Mouse (Mus musculus): Measurements from ENCODE around the gene Mpv17l2. TPM values are rescaled to one million over a fixed set of nuclear protein-coding genes. Genes with fewer than 3 reads are reported as not detected.

The Mpv17l2 gene
- polyA plus RNA-seq, 1 experiment from 2014 or later = 41.7 TPM

GRCm38 (mm10) chr8:70800648-70801047 lies 39.9 kb upstream of the Mpv17l2 start:
- no peak for ATAC-seq (ENCODE audit: insufficient number of reproducible peaks, low FRiP score, low TSS enrichment, low read depth)

GRCm38 (mm10) chr8:70798281-70798680 lies 37.5 kb upstream of the Mpv17l2 start:
- Histone ChIP-seq H3K27ac (replicated peaks) (no peak overlapping the region), H3K4me1 (peaks cover 25% of the 10 kb centered on the region), H3K9ac (no peak overlapping the region), H3K4me3 (replicated peaks) (peak overlapping the region; percentile 58), H3K9me3 (replicated peaks) (no peaks in the 10 kb centered on the region), H3K27me3 (peaks cover 40% of the 10 kb centered on the region), H3K36me3 (no peaks in the 10 kb centered on the region), H3K4me2 (replicated peaks) (peak overlapping the region; percentile 94)
- ATAC-seq (ENCODE audit: insufficient number of reproducible peaks, low FRiP score, low TSS enrichment, low read depth) = no peak
- WGBS = 10% methylated on average over 15 of the region's 15 CpGs

More at GRCm38 (mm10) chr8:70800648-70801047, 39.9 kb upstream of the Mpv17l2 start:
- Histone ChIP-seq H3K9ac (no peak overlapping the region), H3K4me3 (replicated peaks) (no peak overlapping the region), H3K27ac (replicated peaks) (no peak overlapping the region), H3K9me3 (replicated peaks) (no peaks in the 10 kb centered on the region), H3K4me1 (peaks cover 37% of the 10 kb centered on the region), H3K4me2 (replicated peaks) (no peak overlapping the region), H3K36me3 (no peaks in the 10 kb centered on the region), H3K27me3 (peaks cover 53% of the 10 kb centered on the region)
- WGBS = 52% methylated on average over 10 of the region's 10 CpGs

DNA sequence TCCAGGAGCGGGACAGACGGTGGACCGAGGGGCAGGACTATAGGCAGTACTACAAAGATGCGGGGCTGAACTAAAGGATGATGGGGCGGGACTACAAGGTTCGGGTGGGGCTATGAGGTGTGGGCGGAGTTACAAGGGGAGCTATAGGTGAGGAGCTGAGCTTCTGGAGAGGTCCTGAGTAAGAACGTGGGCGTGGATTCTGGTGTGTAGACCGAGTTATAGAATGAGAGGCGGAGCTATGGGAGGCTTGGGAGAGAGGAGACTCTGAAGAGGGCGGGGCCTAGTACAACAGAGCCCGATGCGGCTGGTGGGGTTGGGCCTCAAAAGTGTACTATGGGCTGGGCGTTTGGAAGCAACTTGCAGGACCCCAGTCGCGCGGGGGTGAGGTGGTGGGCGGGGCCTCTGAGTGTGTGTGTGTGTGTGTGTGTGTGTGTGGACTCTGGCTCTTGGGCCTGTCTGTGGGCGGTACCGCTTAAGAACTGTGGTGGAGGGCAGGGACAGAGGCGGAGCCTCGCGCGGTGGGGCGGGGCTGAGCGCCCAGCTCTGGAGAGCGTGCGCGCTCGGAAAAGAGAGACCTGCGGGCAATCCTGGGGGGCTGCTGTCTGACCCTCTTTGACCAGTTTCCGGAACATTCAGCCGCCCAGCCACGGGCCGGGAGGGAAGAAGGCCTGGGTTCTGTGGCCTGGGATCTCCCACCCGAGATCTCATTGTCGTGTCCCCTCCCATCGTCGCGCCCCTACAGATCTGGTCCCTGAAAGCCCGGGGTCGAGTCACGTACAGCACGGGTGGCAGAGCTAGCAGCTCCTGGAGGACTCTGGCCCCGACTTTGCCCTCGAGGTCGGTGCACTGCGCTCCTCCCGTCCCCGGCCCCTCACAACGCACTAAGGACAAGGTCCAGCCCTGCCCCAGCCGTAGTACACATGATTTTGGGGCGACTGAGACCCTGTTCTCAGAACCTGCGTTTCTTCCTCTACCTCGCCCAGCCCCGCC lies 36.6 kb upstream of the Mpv17l2 start:
- Histone ChIP-seq H3K9me3 (replicated peaks) (no peaks in the 10 kb centered on the region), H3K4me2 (replicated peaks) (peak overlapping the region; percentile 94), H3K27ac (replicated peaks) (0 out of 2 replicates have a peak overlapping the region, but pooled peaks have one; percentile 13), H3K9ac (peak overlapping the region; percentile 48), H3K4me1 (peaks cover 34% of the 10 kb centered on the region), H3K4me3 (replicated peaks) (peak overlapping the region; percentile 58), H3K36me3 (no peaks in the 10 kb centered on the region), H3K27me3 (peaks cover 40% of the 10 kb centered on the region)
- peak; percentile 88 for ATAC-seq (ENCODE audit: insufficient number of reproducible peaks, low FRiP score, low TSS enrichment, low read depth)
- WGBS = under 1% methylated on average over 57 of the region's 57 CpGs

GRCm38 (mm10) chr8:70796403-70797080 lies 35.8 kb upstream of the Mpv17l2 start:
- H3K4me1 ChIP-seq = peaks cover 38% of the 10 kb centered on the region
- no peaks in the 10 kb centered on the region for H3K36me3 ChIP-seq
- H3K4me3 ChIP-seq (replicated peaks) = peak overlapping the region; percentile 58
- 2% methylated on average over 54 of the region's 54 CpGs for WGBS
- H3K9me3 ChIP-seq (replicated peaks) = no peaks in the 10 kb centered on the region
- 0 out of 2 replicates have a peak overlapping the region, but pooled peaks have one; percentile 13 for H3K27ac ChIP-seq (replicated peaks)
- peak overlapping the region; percentile 48; the same call in 1 of the 2 replicates for H3K9ac ChIP-seq
- no peak for ATAC-seq (ENCODE audit: insufficient number of reproducible peaks, low FRiP score, low TSS enrichment, low read depth)
- H3K4me2 ChIP-seq (replicated peaks) = peak overlapping the region; percentile 94
- H3K27me3 ChIP-seq = peaks cover 33% of the 10 kb centered on the region

DNA sequence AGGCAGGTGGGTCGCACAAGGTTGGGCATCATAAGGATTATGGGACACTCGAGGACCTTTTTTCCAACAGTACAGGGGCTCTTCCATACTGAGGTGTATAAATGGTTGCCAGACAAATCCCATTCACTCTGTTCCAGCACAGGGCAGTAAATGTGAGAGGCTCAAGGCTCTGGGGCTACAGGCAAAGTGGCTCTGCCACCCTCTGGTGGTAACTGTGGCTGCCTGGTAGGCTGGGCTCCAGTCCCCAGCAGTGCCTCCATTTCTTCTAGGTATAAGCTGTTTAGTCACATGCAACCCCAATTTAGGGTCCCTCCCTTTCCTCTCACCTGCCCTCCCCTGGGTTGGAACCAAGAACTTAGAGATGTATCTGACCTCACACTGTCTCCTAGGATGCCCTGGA lies 34.6 kb upstream of the Mpv17l2 start:
- no peak overlapping the region for H3K27ac ChIP-seq (replicated peaks)
- H3K9me3 ChIP-seq (replicated peaks) = no peaks in the 10 kb centered on the region
- no peaks in the 10 kb centered on the region for H3K36me3 ChIP-seq
- no peak overlapping the region for H3K4me3 ChIP-seq (replicated peaks)
- H3K4me2 ChIP-seq (replicated peaks) = no peak overlapping the region
- no peak for ATAC-seq (ENCODE audit: insufficient number of reproducible peaks, low FRiP score, low TSS enrichment, low read depth)
- H3K4me1 ChIP-seq = peaks cover 48% of the 10 kb centered on the region
- H3K27me3 ChIP-seq = peaks cover 27% of the 10 kb centered on the region
- no peak overlapping the region for H3K9ac ChIP-seq
- 79% methylated on average over 2 of the region's 2 CpGs for WGBS

DNA sequence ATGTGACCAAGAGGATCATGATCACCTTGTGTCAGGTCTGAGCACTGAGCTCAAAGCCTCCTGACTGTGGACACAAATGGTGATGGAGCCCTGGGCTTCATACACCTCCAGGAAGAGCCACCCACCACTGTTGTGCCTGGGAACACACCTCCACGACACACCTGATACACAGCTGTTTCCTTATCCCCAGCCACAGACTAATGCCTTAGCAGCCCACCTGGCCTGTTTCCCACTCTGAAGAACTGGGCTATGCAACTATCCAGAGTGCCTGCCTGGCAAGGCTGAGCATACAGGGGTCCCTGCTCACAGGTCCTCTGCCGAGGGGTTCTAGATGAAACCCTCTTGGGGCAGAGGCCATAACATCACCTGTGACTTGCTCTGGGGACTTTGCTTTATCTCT lies 33.5 kb upstream of the Mpv17l2 start:
- H3K9ac ChIP-seq = no peak overlapping the region
- H3K27ac ChIP-seq (replicated peaks) = no peak overlapping the region
- 90% methylated on average over 2 of the region's 2 CpGs for WGBS
- peaks cover 1% of the 10 kb centered on the region; the same call in 1 of the 2 replicates for H3K36me3 ChIP-seq
- H3K9me3 ChIP-seq (replicated peaks) = no peaks in the 10 kb centered on the region
- peaks cover 16% of the 10 kb centered on the region for H3K27me3 ChIP-seq
- H3K4me3 ChIP-seq (replicated peaks) = no peak overlapping the region
- H3K4me2 ChIP-seq (replicated peaks) = no peak overlapping the region
- no peak for ATAC-seq (ENCODE audit: insufficient number of reproducible peaks, low FRiP score, low TSS enrichment, low read depth)
- peaks cover 55% of the 10 kb centered on the region for H3K4me1 ChIP-seq

GRCm38 (mm10) chr8:70792700-70793099 lies 32.0 kb upstream of the Mpv17l2 start:
- WGBS = under 1% methylated on average over 20 of the region's 20 CpGs
- peak; percentile 51 for ATAC-seq (ENCODE audit: insufficient number of reproducible peaks, low FRiP score, low TSS enrichment, low read depth)
- peaks cover 15% of the 10 kb centered on the region for H3K36me3 ChIP-seq
- H3K9me3 ChIP-seq (replicated peaks) = no peaks in the 10 kb centered on the region
- peak overlapping the region; percentile 92 for H3K4me2 ChIP-seq (replicated peaks)
- 0 out of 2 replicates have a peak, but pooled peaks cover under 1% of the 10 kb centered on the region for H3K27me3 ChIP-seq
- H3K9ac ChIP-seq = no peak overlapping the region; the same call in 1 of the 2 replicates
- H3K27ac ChIP-seq (replicated peaks) = peak overlapping the region; percentile 85
- peak overlapping the region; percentile 66 for H3K4me3 ChIP-seq (replicated peaks)
- peaks cover 61% of the 10 kb centered on the region for H3K4me1 ChIP-seq

DNA sequence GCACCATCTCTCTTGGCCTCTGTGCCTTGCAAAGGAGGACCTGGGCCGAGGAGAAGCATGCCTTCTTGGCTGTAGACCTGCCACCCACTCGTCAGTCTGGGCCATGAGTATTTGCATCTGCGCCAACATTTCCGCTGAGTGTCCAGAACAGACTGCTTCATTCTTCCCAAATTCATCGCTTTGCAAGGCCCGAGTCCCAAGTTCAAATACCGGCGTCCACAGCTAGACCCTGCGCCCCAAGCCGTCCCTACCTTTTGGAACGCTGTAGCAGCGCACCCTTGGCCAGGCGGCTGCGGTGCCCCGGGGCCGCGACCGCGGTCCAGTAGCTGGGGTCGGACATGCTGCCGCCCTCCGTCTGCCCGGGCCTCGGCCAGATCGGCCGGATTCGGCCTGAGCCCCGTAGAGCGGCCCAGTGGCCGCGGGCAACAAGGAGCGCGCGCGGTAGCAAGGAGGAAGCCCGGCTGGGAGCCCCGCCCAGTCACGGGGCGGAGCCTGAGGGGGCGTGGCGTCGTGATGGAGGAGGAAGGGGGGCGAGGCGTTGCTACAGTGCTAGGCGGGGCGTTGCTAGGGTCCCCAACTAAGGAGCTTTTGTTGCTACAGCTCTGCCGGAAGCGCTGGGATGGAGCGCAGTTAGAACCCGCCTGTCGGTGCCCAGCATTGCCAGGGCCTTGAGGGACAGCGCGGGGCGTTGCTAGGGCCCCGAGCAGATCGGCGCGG lies 31.4 kb upstream of the Mpv17l2 start:
- no peaks in the 10 kb centered on the region for H3K9me3 ChIP-seq (replicated peaks)
- H3K4me3 ChIP-seq (replicated peaks) = peak overlapping the region; percentile 66
- H3K36me3 ChIP-seq = peaks cover 19% of the 10 kb centered on the region
- 3% methylated on average over 58 of the region's 58 CpGs for WGBS
- H3K27me3 ChIP-seq = no peaks in the 10 kb centered on the region
- peak overlapping the region; percentile 92 for H3K4me2 ChIP-seq (replicated peaks)
- peak overlapping the region; percentile 90 for H3K9ac ChIP-seq
- ATAC-seq (ENCODE audit: insufficient number of reproducible peaks, low FRiP score, low TSS enrichment, low read depth) = peak; percentile 82
- peaks cover 56% of the 10 kb centered on the region for H3K4me1 ChIP-seq
- H3K27ac ChIP-seq (replicated peaks) = peak overlapping the region; percentile 85

- Histone ChIP-seq H3K9me3 (replicated peaks) (no peaks in the 10 kb centered on the region), H3K4me1 (peaks cover 51% of the 10 kb centered on the region), H3K27me3 (no peaks in the 10 kb centered on the region), H3K36me3 (peaks cover 27% of the 10 kb centered on the region), H3K4me3 (replicated peaks) (peak overlapping the region; percentile 66), H3K4me2 (replicated peaks) (peak overlapping the region; percentile 92), H3K27ac (replicated peaks) (no peak overlapping the region), H3K9ac (peak overlapping the region; percentile 90; the same call in 1 of the 2 replicates)
- 54% methylated on average over 7 of the region's 7 CpGs for WGBS
- ATAC-seq (ENCODE audit: insufficient number of reproducible peaks, low FRiP score, low TSS enrichment, low read depth) = no peak
Measured at GRCm38 (mm10) chr8:70791294-70791701, 30.6 kb upstream of the Mpv17l2 start.

GRCm38 (mm10) chr8:70790846-70791245 lies 30.1 kb upstream of the Mpv17l2 start:
- WGBS = 56% methylated on average over 8 of the region's 8 CpGs
- no peak for ATAC-seq (ENCODE audit: insufficient number of reproducible peaks, low FRiP score, low TSS enrichment, low read depth)

More at GRCm38 (mm10) chr8:70790846-70791245, 30.1 kb upstream of the Mpv17l2 start:
- Histone ChIP-seq H3K4me3 (replicated peaks) (peak overlapping the region; percentile 66), H3K9ac (peak overlapping the region; percentile 2; the same call in 1 of the 2 replicates), H3K4me1 (peaks cover 49% of the 10 kb centered on the region), H3K4me2 (replicated peaks) (peak overlapping the region; percentile 92), H3K36me3 (peaks cover 32% of the 10 kb centered on the region), H3K27me3 (no peaks in the 10 kb centered on the region), H3K9me3 (replicated peaks) (no peaks in the 10 kb centered on the region), H3K27ac (replicated peaks) (no peak overlapping the region)

All from embryonic facial prominence, embryonic 15.5 days (tissue).